Mouse (Mus musculus) ES-E14 (cell line): ENCODE measurements at regions not wholly inside any gene's neighbourhood (a gene's known extent, or its start where the extent isn't known, plus 50 kb on each side); places are given as distances from the start of the nearest gene placed in this dataset.

Experiments
- ZC3H11A ChIP-seq: IDR thresholded peaks from 2 replicates; pipeline ENCODE4 v1.6.1; 2012; ENCODE audit warnings: low read depth, mild to moderate bottlenecking, inconsistent platforms, low read length, borderline replicate concordance
- ZNF384 ChIP-seq: IDR thresholded peaks from 2 replicates; pipeline ENCODE4 v1.6.1; 2012; ENCODE audit warnings: low read depth, low read length, inconsistent platforms

DNA sequence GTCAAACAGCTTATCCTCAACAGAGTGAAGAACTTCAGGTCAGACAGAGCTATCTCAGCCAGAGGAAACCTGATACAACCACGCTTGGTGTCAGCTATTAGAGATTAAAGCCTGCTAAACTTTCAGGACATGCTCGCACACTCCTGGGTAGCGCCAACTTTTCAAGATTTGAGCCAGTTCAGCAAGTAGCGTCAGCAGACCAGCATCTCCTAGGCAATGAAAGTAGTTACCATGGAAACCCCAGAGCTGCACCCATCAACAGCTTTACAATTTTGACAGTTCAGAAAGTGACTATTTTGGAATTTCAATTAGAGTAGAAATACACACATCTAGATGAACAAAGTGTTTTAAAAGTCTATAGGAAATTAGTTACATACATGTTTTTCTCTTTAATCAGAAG lies 154.8 kb downstream of the Cd83 start:
- no peak for TF ChIP-seq ZNF384
- no peak for TF ChIP-seq ZC3H11A
